Mouse (Mus musculus): Measurements from ENCODE around the gene Wfdc13.
A peak's percentile ranks its signal among the peaks of the same experiment; 100 is the strongest.
"Not testable (repeated sequence)": the region's sequence is repeated elsewhere in the genome, so short reads cannot be mapped to it uniquely, and the experiment has no call there.

The Wfdc13 gene

GRCm38 (mm10) chr2:164716194-164716786 is 31.4 kb downstream of the Wfdc13 start:
- DNase-seq (ENCODE audit: low spot score), result not testable (repeated sequence)

GRCm38 (mm10) chr2:164723276-164723675 is 38.4 kb downstream of the Wfdc13 start:
- DNase-seq (ENCODE audit: low spot score), result no peak

GRCm38 (mm10) chr2:164725895-164726619 is 41.1 kb downstream of the Wfdc13 start:
- DNase-seq (ENCODE audit: low spot score), result peak; percentile 67

- DNase-seq (ENCODE audit: low spot score), result no peak
These were observed 46.8 kb downstream of the Wfdc13 start for GRCm38 (mm10) chr2:164731719-164732118.

- DNase-seq (ENCODE audit: low spot score), result no peak
These were observed 48.4 kb downstream of the Wfdc13 start for GRCm38 (mm10) chr2:164733259-164733658.

GRCm38 (mm10) chr2:164734839-164735238 is 49.9 kb downstream of the Wfdc13 start:
- no peak for DNase-seq (ENCODE audit: low spot score)

- no peak for DNase-seq (ENCODE audit: low spot score)
These were observed 50.5 kb downstream of the Wfdc13 start for GRCm38 (mm10) chr2:164735446-164735845.
